Mouse (Mus musculus) heart, embryonic 14.5 days (tissue): ENCODE data around the gene Ttll5. TPM values are rescaled to one million over a fixed set of nuclear protein-coding genes. Genes with fewer than 3 reads are reported as not detected.

Experiments
- ATAC-seq: fragments of 200-750 bp; cut with Nextera tagmentation; 2 replicates; pipeline ENCODE4 v1.8.0; 2017; ENCODE audit warnings: low read depth, moderate TSS enrichment; ENCODE audit not compliant: insufficient number of reproducible peaks, insufficient read depth, low FRiP score
- H3K27ac ChIP-seq, 2 experiments: fragments of 200-500 bp in 1 of 2; fragments of 300-500 bp in 1 of 2; sonication (generic) in 1 of 2; replicated peaks in 1 of 2; 2 replicates each; pipeline ENCODE4 v1.5.1; 2012 to 2014; ENCODE audit warnings: low read depth in 2 of 2, low read length in 2 of 2, control low read depth in 1 of 2, mild to moderate bottlenecking in 1 of 2, mixed read lengths in 1 of 2; ENCODE audit not compliant: control insufficient read depth in 1 of 2, insufficient read depth in 1 of 2
- H3K27me3 ChIP-seq: fragments of 300-500 bp; sonication (generic); 2 replicates; pipeline ENCODE4 v1.6.1; 2014; ENCODE audit warnings: mild to moderate bottlenecking, low read length, control low read depth; ENCODE audit not compliant: control insufficient read depth, insufficient read depth
- H3K36me3 ChIP-seq: fragments of 300-500 bp; sonication (generic); 2 replicates; pipeline ENCODE4 v1.6.1; 2014; ENCODE audit warnings: mild to moderate bottlenecking, control low read depth, low read length, mixed read lengths; ENCODE audit not compliant: control insufficient read depth, insufficient read depth
- H3K4me1 ChIP-seq, 2 experiments: fragments of 200-500 bp in 1 of 2; fragments of 300-500 bp in 1 of 2; sonication (generic) in 1 of 2; 2 replicates each; pipeline ENCODE4 v1.6.1; 2012 to 2014; ENCODE audit warnings: low read length in 2 of 2, control low read depth in 1 of 2, mixed read lengths in 1 of 2; ENCODE audit not compliant: control insufficient read depth in 2 of 2, insufficient read depth in 2 of 2
- H3K4me2 ChIP-seq: fragments of 300-500 bp; sonication (generic); 2 replicates; pipeline ENCODE4 v1.6.1; 2014; ENCODE audit warnings: mild to moderate bottlenecking, low read length
- H3K4me3 ChIP-seq, 2 experiments: fragments of 200-500 bp in 1 of 2; fragments of 300-500 bp in 1 of 2; sonication (generic) in 1 of 2; 2 replicates each; pipeline ENCODE4 v1.5.1; 2012 to 2014; ENCODE audit warnings: low read length in 2 of 2, mild to moderate bottlenecking in 2 of 2, control low read depth in 1 of 2, low read depth in 1 of 2, moderate library complexity in 1 of 2; ENCODE audit not compliant: control insufficient read depth in 1 of 2, insufficient read depth in 1 of 2
- H3K9ac ChIP-seq: fragments of 300-500 bp; sonication (generic); 2 replicates; pipeline ENCODE4 v1.6.1; 2014; ENCODE audit warnings: mild to moderate bottlenecking, low read length
- H3K9me3 ChIP-seq: fragments of 300-500 bp; sonication (generic); 2 replicates; pipeline ENCODE4 v1.6.1; 2016; ENCODE audit warnings: low read length, control low read depth; ENCODE audit not compliant: control insufficient read depth
- WGBS: fragments of 180-500 bp; shearing (Covaris S2); extraction: QIAGEN DNeasy Blood & Tissue Kit; methylation state at CpG from one replicate; pipeline ENCODE4 v1.1.7; 2014; 5-methylcytosine and 5-hydroxymethylcytosine counted together
- polyA plus RNA-seq: library from polyadenylated mRNA; unstranded; fragments of >200 nt; fragmentation: Nextera tagmentation; extraction: Ambion mirVana; gene quantifications from 2 replicates; pipeline ENCODE4 v1.2.1, GENCODE M21; 2014

The Ttll5 gene
- polyA plus RNA-seq, 1 experiment from 2014 or later: 17.1 TPM

DNA sequence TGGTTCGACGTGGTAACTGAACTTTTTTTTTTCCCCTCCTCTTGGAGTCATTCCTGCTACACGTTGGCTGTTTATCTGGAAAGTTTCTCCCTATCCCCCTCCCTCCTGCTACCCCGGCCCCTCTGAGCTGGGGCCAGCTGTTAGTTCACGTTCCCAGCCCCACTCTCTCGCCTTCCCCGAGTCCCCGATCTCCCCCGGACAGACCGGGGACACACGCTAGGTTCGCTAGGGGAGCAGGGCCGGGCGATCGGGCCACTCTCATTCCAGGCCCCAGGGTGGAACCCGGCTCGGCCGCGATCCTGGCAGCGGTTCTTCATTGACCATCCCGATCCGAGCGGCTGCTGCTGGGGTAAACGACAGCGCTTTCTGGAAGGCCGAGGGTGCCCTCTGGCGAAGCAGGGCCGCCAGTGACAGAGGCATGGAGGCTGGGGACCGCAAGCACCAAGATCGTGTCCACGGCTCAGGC is 254.8 kb downstream of the Ttll5 start:
- Histone ChIP-seq H3K36me3 (no peaks in the 10 kb centered on the region), H3K4me1 (peaks cover 13 to 34% of the 10 kb centered on the region in 2 experiments), H3K4me2 (peak overlapping the region; percentile 74), H3K27ac (peak overlapping the region; percentile 94 to 95), H3K4me3 (peak overlapping the region; percentile 51 to 72), H3K27me3 (no peaks in the 10 kb centered on the region), H3K9me3 (no peaks in the 10 kb centered on the region), H3K9ac (peak overlapping the region; percentile 78)
- WGBS: 1% methylated on average over 31 of the region's 31 CpGs
- peak; percentile 75 for ATAC-seq

DNA sequence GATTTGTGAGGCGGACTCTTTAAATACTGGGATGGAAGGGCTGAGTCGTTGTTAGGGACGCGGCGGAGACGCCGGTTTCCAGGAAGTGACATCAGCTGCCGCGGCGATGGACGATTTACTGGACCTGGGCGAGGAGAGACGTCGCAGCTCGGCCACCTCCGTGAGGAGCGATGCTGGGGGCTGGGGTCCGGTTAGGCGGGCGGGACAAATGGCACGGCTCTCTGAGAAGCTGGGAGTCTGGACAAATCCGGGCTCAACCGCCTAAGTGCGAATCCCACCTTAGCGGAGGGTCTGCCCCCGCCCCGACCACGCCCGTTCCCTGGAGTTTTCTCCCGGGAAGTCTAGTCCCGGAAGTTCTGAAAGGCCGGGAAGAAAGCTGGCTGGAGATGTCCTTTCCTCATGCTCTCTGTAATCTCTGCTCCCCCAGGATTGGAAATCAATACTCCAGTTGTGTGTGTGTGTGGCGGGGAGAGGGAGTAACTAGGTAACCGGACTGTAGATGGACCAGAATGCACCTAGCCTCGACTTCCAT is 258.1 kb downstream of the Ttll5 start, which contains the start of gene Ift43:
Gene Ift43, plus strand, starts transcription at position 61 of the 532 bp plus-strand sequence.
- Histone ChIP-seq H3K4me1 (peaks cover 19 to 31% of the 10 kb centered on the region in 2 experiments), H3K4me2 (peak within 1 kb of the TSS; percentile 87), H3K4me3 (peak within 1 kb of the TSS; percentile 79 to 92), H3K36me3 (peaks cover 15% of the 10 kb centered on the region), H3K27me3 (no peaks in the 10 kb centered on the region), H3K9me3 (no peaks in the 10 kb centered on the region), H3K9ac (peak within 1 kb of the TSS; percentile 80), H3K27ac (peak within 1 kb of the TSS; percentile 54 to 55; a peak in 2 of 4 replicates)
- ATAC-seq: no peak; the same call in 1 of the 2 replicates
- under 1% methylated on average over 35 of the region's 35 CpGs for WGBS

DNA sequence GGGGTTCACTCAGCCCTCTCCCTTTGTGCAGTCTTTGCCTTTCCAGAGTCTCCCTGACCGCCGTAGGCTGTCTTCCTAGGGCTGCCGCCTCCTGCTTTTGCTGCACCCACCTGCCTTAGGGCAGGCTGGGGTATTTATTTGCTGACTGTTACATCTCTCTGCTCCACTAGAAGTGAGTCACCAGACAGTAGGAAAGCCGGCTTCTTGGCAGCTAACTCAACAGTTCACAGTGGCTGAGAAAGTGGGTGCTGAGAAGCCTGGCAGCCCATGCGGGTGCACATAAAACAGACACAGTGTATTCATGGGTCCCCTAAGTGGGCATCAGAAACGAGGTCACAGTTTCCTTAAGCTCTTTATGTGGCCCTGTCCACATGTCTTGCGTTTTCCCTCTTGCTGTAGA is 261.4 kb downstream of the Ttll5 start:
- no peaks in the 10 kb centered on the region for H3K27me3 ChIP-seq
- WGBS: 90% methylated on average over 7 of the region's 7 CpGs
- no peak overlapping the region for H3K4me3 ChIP-seq
- no peaks in the 10 kb centered on the region for H3K9me3 ChIP-seq
- peak overlapping the region in 1 of 2 experiments; percentile 78; a peak in 2 of 4 replicates for H3K27ac ChIP-seq
- peak overlapping the region; percentile 21; the same call in 1 of the 2 replicates for H3K9ac ChIP-seq
- H3K4me1 ChIP-seq: peaks cover 17 to 34% of the 10 kb centered on the region in 2 experiments
- peaks cover 31% of the 10 kb centered on the region for H3K36me3 ChIP-seq
- ATAC-seq: no peak
- no peak overlapping the region for H3K4me2 ChIP-seq

DNA sequence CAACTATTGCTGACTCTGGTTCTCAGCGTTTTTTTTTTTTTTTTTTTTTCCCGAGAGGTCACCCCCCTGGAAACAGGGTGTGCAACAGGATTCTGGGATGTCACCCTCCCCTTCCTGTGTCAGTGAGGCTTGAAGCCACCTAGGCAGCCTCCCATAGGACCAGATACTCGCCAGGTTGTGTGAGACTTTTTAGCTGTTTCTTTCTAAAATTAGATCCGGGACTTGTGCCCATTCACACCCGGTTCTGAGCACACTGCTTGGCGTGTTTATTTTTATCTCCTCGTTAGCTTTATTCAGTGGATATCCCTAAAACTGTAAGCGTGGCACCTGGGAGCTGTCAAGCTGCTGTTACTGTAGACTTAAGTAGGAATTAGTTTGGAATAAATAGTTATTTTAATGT is 262.1 kb downstream of the Ttll5 start:
- WGBS: 39% methylated on average over 8 of the region's 8 CpGs
- H3K4me2 ChIP-seq: 0 out of 2 replicates have a peak overlapping the region, but pooled peaks have one; percentile 7
- no peak for ATAC-seq
- H3K27ac ChIP-seq: peak overlapping the region; percentile 49 to 78
- H3K9me3 ChIP-seq: no peaks in the 10 kb centered on the region
- H3K9ac ChIP-seq: peak overlapping the region; percentile 25; the same call in 1 of the 2 replicates
- H3K27me3 ChIP-seq: no peaks in the 10 kb centered on the region
- no peak overlapping the region for H3K4me3 ChIP-seq
- H3K36me3 ChIP-seq: peaks cover 31% of the 10 kb centered on the region
- H3K4me1 ChIP-seq: peaks cover 23 to 41% of the 10 kb centered on the region in 2 experiments

DNA sequence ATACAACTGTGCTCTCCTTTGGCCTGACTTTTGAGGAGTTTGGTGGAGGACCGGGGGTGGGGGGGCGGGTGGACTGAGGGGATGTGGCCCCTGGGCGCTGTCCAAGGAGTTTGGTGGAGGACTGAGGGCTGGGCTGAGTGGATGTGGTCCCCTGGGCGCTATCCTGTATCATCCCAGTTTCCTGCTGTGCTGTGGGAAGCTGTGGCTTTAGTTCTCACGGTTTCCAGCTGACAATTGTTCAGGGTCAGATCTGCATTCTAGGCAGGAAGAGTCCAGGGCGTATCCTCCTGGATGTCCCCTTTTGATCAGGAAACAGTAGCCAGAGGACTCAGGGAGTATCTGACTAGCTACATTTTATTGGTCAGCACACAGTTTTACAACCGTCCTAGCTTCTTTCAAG is 263.6 kb downstream of the Ttll5 start:
- H3K4me2 ChIP-seq: no peak overlapping the region
- peaks cover 29 to 45% of the 10 kb centered on the region in 2 experiments for H3K4me1 ChIP-seq
- no peaks in the 10 kb centered on the region for H3K9me3 ChIP-seq
- no peak overlapping the region for H3K9ac ChIP-seq
- H3K4me3 ChIP-seq: no peak overlapping the region
- 69% methylated on average over 7 of the region's 7 CpGs for WGBS
- H3K27ac ChIP-seq: peak overlapping the region in 1 of 2 experiments; percentile 78; a peak in 2 of 4 replicates
- peaks cover 31% of the 10 kb centered on the region for H3K36me3 ChIP-seq
- peak; percentile 48; the same call in 1 of the 2 replicates for ATAC-seq
- H3K27me3 ChIP-seq: no peaks in the 10 kb centered on the region

DNA sequence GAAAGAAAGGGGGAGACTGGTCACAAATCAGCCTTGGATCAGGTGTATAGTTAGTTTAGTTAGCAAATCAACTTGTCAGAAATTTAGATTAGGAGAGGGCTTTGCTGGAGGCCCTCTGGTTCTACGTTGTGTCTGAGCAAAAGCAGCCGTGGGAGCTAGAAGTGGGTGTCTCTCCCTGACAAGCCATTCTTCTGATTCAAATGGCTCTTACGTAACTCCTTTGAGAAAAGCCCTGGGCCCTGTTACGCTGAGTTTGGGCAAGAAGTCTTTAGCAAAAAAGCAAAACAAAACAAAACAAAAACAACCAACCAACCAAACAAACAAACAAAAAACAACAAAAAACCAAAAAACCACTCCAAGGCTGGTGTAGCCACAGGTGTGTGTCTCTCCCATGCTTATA is 266.3 kb downstream of the Ttll5 start:
- Histone ChIP-seq H3K4me3 (no peak overlapping the region), H3K4me2 (no peak overlapping the region), H3K27ac (peak overlapping the region; percentile 73 to 89), H3K27me3 (no peaks in the 10 kb centered on the region), H3K4me1 (peaks cover 28 to 41% of the 10 kb centered on the region in 2 experiments), H3K9ac (peak overlapping the region; percentile 58), H3K36me3 (peaks cover 36% of the 10 kb centered on the region), H3K9me3 (no peaks in the 10 kb centered on the region)
- no peak for ATAC-seq
- WGBS: 63% methylated on average over 4 of the region's 4 CpGs

DNA sequence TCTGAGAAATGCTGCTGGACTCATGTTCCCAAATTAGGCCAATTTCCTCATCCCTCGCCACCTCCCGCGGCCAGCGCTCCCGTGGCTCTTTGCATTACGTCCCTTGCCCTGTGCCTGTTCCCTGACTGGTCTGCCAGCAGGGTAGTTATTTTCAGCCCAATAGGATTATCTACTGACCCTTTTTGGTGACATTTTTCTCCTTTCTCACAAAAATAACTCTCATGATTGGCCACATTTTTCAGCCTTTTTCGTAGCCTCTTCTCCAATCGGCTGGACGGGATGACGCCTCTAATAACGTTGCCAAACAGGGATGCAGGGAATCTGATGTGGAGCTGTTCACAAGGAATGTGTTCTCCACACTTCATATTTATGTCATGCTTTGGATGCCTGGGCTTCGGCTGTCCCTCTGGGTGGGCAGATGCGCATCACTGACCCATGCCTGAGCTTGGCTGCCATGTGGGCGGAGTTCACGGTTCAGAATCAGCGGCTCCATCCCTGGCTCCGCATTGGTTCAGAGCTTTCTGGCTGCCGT is 267.2 kb downstream of the Ttll5 start:
- ATAC-seq: no peak
- Histone ChIP-seq H3K4me2 (peak overlapping the region; percentile 39), H3K27me3 (no peaks in the 10 kb centered on the region), H3K9ac (peak overlapping the region; percentile 58; the same call in 1 of the 2 replicates), H3K4me3 (0 out of 4 replicates have a peak overlapping the region, but pooled peaks of 1 of the 2 experiments have one; percentile 4), H3K27ac (peak overlapping the region; percentile 73 to 89), H3K9me3 (no peaks in the 10 kb centered on the region), H3K4me1 (peaks cover 22 to 34% of the 10 kb centered on the region in 2 experiments), H3K36me3 (peaks cover 34% of the 10 kb centered on the region)
- 21% methylated on average over 18 of the region's 18 CpGs for WGBS
